Mouse (Mus musculus): ENCODE measurements around the gene Clcn7. TPM values are rescaled to one million over a fixed set of nuclear protein-coding genes. Genes with fewer than 3 reads are reported as not detected.
A peak's percentile ranks its signal among the peaks of the same experiment; 100 is the strongest.

The Clcn7 gene
- 27.1 and 27.4 TPM in 2 replicates for polyA plus RNA-seq (2016; fragmentation: Nextera tagmentation; extraction: Ambion mirVana)

DNA sequence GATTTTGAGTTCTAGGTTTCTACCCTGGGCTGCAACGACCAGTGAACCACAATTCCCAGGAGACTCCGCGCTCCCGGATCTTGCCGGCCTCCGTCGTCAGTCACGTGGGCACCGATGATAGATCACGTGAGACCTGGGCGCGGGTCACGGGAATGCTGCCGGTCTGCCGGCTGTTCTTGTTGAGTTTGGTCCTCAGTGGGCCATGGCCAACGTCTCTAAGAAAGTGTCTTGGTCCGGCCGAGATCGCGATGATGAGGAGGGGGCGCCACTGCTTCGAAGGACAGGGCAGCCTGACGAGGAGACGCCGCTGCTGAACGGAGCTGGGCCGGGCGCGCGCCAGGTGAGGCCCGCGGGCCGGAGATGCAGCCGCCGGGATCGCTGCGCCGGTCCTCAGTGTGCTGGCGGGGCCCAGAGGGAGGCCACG, at the start of gene Clcn7:
Gene Clcn7, plus strand, starts transcription at position 117 of the 424 bp plus-strand sequence.
- Histone ChIP-seq H3K9ac (peak within 1 kb of the TSS; percentile 75), H3K4me1 (peaks cover 10% of the 10 kb centered on the region), H3K36me3 (0 out of 2 replicates have a peak, but pooled peaks cover 8% of the 10 kb centered on the region), H3K4me3 (peak within 1 kb of the TSS; percentile 77), H3K27me3 (no peaks in the 10 kb centered on the region), H3K27ac (peak within 1 kb of the TSS; percentile 26; the same call in 1 of the 2 replicates), H3K9me3 (no peaks in the 10 kb centered on the region), H3K4me2 (replicated peaks) (peak within 1 kb of the TSS; percentile 72)
- under 1% methylated on average over 40 of the region's 40 CpGs for WGBS
- peak; percentile 90 for ATAC-seq (ENCODE audit: insufficient number of reproducible peaks, insufficient read depth, low FRiP score, low TSS enrichment)

DNA sequence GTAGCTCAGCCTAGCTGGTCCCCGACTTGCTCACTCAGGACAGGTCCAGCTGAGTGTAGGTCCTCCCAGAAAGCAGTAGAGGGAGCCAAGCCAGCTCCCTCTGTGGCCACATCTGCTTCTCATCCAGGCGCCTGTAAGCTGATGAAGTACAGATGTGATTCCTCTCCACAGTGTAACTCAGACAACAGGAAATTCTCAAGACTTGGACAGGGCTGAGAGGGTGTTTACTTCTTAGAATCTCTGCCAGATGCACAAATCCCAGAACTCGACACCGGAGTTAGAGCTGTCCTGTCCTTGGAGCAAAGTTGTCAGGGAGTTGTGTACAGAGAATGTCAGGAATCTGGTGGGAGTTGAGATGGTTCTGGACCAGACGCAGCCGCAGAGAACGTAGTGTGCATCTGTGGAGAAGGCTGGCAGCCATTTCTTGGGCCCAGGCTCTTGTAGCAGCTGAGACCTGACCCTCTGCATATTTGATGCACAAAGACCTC, 49.7 kb upstream of the Clcn7 start, which contains the start of gene Tmem204:
Gene Tmem204, minus strand, starts transcription at position 148 of the 488 bp plus-strand sequence.
- Histone ChIP-seq H3K4me1 (peaks cover 48% of the 10 kb centered on the region), H3K27ac (peak within 1 kb of the TSS; percentile 97), H3K9ac (no peak within 1 kb of the TSS; the same call in 1 of the 2 replicates), H3K4me2 (replicated peaks) (peak within 1 kb of the TSS; percentile 5; the same call in 1 of the 2 replicates), H3K4me3 (no peak within 1 kb of the TSS), H3K27me3 (no peaks in the 10 kb centered on the region), H3K36me3 (peaks cover 12% of the 10 kb centered on the region; the same call in 1 of the 2 replicates), H3K9me3 (no peaks in the 10 kb centered on the region)
- ATAC-seq (ENCODE audit: insufficient number of reproducible peaks, insufficient read depth, low FRiP score, low TSS enrichment): peak; percentile 92
- 11% methylated on average over 7 of the region's 7 CpGs for WGBS

DNA sequence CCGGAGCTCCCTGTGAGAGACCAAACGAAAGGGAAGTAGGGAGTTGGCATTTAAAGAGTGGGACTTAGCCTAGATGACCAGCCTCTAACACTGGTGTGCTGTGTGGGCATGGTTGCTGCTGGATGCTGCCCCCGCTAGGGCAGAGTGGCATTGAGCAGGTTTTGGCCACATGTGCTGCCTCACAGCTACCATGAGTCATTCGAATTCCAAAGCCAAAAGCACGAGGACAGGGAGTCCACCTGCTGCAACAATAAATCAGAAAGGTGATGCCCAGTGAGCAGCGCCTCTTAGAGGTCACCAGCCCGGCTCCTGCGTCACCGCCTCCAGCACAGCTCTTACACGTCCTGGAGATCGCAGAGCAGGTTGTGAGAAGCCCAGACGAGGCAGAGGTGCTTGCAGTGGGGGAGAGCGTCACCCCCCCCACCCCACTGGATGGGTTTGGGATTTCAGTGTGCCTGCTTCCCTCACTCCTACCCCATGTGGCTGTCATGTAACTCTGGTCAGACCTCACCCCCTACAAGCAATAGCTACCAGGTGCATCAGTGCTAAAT, 48.3 kb upstream of the Clcn7 start:
- Histone ChIP-seq H3K9me3 (no peaks in the 10 kb centered on the region), H3K27me3 (no peaks in the 10 kb centered on the region), H3K4me2 (replicated peaks) (no peak overlapping the region), H3K4me1 (peaks cover 48% of the 10 kb centered on the region), H3K36me3 (peaks cover 27% of the 10 kb centered on the region), H3K4me3 (no peak overlapping the region), H3K27ac (peak overlapping the region; percentile 97), H3K9ac (no peak overlapping the region)
- 71% methylated on average over 13 of the region's 13 CpGs for WGBS
- no peak for ATAC-seq (ENCODE audit: insufficient number of reproducible peaks, insufficient read depth, low FRiP score, low TSS enrichment)

- ATAC-seq (ENCODE audit: insufficient number of reproducible peaks, insufficient read depth, low FRiP score, low TSS enrichment): no peak
- H3K27me3 ChIP-seq: no peaks in the 10 kb centered on the region
- no peak overlapping the region for H3K4me2 ChIP-seq (replicated peaks)
- peaks cover 38% of the 10 kb centered on the region for H3K4me1 ChIP-seq
- no peak overlapping the region for H3K4me3 ChIP-seq
- no peak overlapping the region for H3K9ac ChIP-seq
- no peak overlapping the region for H3K27ac ChIP-seq
- H3K9me3 ChIP-seq: no peaks in the 10 kb centered on the region
- WGBS: 91% methylated on average over 7 of the region's 7 CpGs
- peaks cover 40% of the 10 kb centered on the region for H3K36me3 ChIP-seq
Observed at GRCm38 (mm10) chr17:25086724-25087123, 46.5 kb upstream of the Clcn7 start.

GRCm38 (mm10) chr17:25089158-25089557, 44.0 kb upstream of the Clcn7 start:
- Histone ChIP-seq H3K4me1 (peaks cover 15% of the 10 kb centered on the region), H3K9me3 (no peaks in the 10 kb centered on the region), H3K4me3 (no peak overlapping the region), H3K9ac (no peak overlapping the region), H3K27ac (no peak overlapping the region), H3K27me3 (no peaks in the 10 kb centered on the region), H3K36me3 (peaks cover 57% of the 10 kb centered on the region), H3K4me2 (replicated peaks) (no peak overlapping the region)
- 95% methylated on average over 10 of the region's 10 CpGs for WGBS
- ATAC-seq (ENCODE audit: insufficient number of reproducible peaks, insufficient read depth, low FRiP score, low TSS enrichment): no peak

GRCm38 (mm10) chr17:25090450-25090849, 42.7 kb upstream of the Clcn7 start:
- no peak for ATAC-seq (ENCODE audit: insufficient number of reproducible peaks, insufficient read depth, low FRiP score, low TSS enrichment)
- no peak overlapping the region for H3K4me2 ChIP-seq (replicated peaks)
- no peak overlapping the region for H3K27ac ChIP-seq
- no peaks in the 10 kb centered on the region for H3K9me3 ChIP-seq
- 0 out of 2 replicates have a peak, but pooled peaks cover 3% of the 10 kb centered on the region for H3K4me1 ChIP-seq
- H3K9ac ChIP-seq: no peak overlapping the region
- WGBS: 88% methylated on average over 10 of the region's 10 CpGs
- H3K4me3 ChIP-seq: no peak overlapping the region
- H3K36me3 ChIP-seq: peaks cover 59% of the 10 kb centered on the region
- H3K27me3 ChIP-seq: no peaks in the 10 kb centered on the region

DNA sequence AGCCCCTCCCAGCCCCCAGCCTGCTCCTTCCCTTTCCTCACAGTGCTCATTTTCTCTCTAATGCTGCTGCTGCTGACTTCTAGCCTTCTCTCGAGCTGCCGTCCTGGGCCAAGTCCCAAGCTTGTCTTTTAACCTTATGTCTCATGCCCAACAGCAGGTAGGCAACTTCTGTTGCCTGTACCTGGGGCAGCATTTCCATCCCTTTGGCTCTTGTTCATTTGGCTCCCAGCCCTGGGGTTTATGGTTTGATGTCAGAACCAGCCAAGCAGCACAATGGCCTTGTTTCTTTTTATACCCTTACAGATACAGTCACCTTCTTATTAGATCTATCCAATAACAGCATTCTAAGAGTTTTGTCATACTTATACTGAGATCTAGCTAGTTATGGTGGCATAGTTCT, 37.0 kb upstream of the Clcn7 start:
- no peak for ATAC-seq (ENCODE audit: insufficient number of reproducible peaks, insufficient read depth, low FRiP score, low TSS enrichment)
- Histone ChIP-seq H3K27ac (no peak overlapping the region), H3K27me3 (no peaks in the 10 kb centered on the region), H3K4me1 (no peaks in the 10 kb centered on the region), H3K4me3 (no peak overlapping the region), H3K36me3 (peaks cover 51% of the 10 kb centered on the region), H3K4me2 (replicated peaks) (no peak overlapping the region), H3K9me3 (no peaks in the 10 kb centered on the region), H3K9ac (no peak overlapping the region)
- WGBS: 86% methylated on average over 2 of the region's 2 CpGs

- Histone ChIP-seq H3K9me3 (no peaks in the 10 kb centered on the region), H3K27me3 (no peaks in the 10 kb centered on the region)
- WGBS: 88% methylated on average over 6 of the region's 6 CpGs
Observed at GRCm38 (mm10) chr17:25100052-25100451, 33.1 kb upstream of the Clcn7 start.

GRCm38 (mm10) chr17:25101338-25101737, 31.9 kb upstream of the Clcn7 start:
- ATAC-seq (ENCODE audit: insufficient number of reproducible peaks, insufficient read depth, low FRiP score, low TSS enrichment): no peak
- Histone ChIP-seq H3K36me3 (peaks cover 78% of the 10 kb centered on the region), H3K9me3 (no peaks in the 10 kb centered on the region), H3K4me1 (no peaks in the 10 kb centered on the region), H3K4me2 (replicated peaks) (no peak overlapping the region), H3K27ac (no peak overlapping the region), H3K4me3 (no peak overlapping the region), H3K9ac (no peak overlapping the region), H3K27me3 (no peaks in the 10 kb centered on the region)
- WGBS: 96% methylated on average over 11 of the region's 11 CpGs

More at GRCm38 (mm10) chr17:25100052-25100451, 33.1 kb upstream of the Clcn7 start:
- no peak overlapping the region for H3K4me2 ChIP-seq (replicated peaks)
- H3K4me1 ChIP-seq: no peaks in the 10 kb centered on the region
- ATAC-seq (ENCODE audit: insufficient number of reproducible peaks, insufficient read depth, low FRiP score, low TSS enrichment): no peak
- peaks cover 65% of the 10 kb centered on the region for H3K36me3 ChIP-seq
- no peak overlapping the region for H3K27ac ChIP-seq
- no peak overlapping the region for H3K4me3 ChIP-seq
- H3K9ac ChIP-seq: no peak overlapping the region

DNA sequence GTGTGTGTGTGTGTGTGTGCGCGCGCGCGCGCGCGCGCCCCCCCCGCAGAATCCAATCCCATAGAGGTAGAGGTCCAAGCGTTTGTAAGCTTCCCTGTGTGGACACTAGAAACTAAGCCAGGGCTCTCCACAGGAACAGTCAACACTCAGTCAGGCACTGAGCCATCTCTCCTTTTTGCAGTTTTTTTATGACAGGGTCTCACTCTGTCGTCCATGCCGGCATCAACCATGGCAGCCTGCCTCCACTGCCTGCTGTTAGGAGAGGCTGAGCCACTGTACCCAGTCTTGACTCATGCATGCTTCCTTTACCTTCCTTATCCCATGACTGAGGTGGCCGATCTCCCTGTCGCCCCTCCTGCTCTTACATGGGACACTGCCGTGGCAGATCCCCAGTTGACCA, 25.4 kb upstream of the Clcn7 start:
- Histone ChIP-seq H3K27me3 (no peaks in the 10 kb centered on the region), H3K36me3 (peaks cover 82% of the 10 kb centered on the region), H3K9ac (no peak overlapping the region), H3K9me3 (no peaks in the 10 kb centered on the region), H3K27ac (no peak overlapping the region), H3K4me3 (no peak overlapping the region), H3K4me1 (no peaks in the 10 kb centered on the region), H3K4me2 (replicated peaks) (no peak overlapping the region)
- WGBS: 96% methylated on average over 6 of the region's 16 CpGs
- no peak for ATAC-seq (ENCODE audit: insufficient number of reproducible peaks, insufficient read depth, low FRiP score, low TSS enrichment)

DNA sequence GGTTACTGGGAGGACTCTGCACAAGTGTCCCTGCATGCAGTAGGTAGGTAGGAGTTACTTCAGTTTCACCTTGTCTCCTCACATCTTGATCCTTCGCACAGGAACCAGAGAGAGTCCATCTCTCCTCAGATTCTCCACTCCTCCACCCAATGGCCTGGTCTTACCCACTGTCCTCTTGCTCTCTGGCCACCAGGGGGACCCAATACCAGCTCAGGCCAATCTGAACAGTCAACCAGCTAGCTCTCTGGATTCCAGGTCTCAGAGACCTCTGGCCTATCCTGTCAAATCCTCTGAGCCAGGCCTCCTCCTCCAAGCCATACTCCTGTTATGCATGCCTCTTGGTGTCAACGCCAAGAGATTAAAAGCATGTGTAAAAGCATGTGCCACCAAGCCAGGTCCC, 23.6 kb upstream of the Clcn7 start:
- Histone ChIP-seq H3K4me3 (no peak overlapping the region), H3K36me3 (peaks cover 75% of the 10 kb centered on the region), H3K4me1 (peaks cover 1% of the 10 kb centered on the region), H3K9ac (no peak overlapping the region), H3K4me2 (replicated peaks) (no peak overlapping the region), H3K27me3 (no peaks in the 10 kb centered on the region), H3K9me3 (no peaks in the 10 kb centered on the region), H3K27ac (no peak overlapping the region)
- no peak for ATAC-seq (ENCODE audit: insufficient number of reproducible peaks, insufficient read depth, low FRiP score, low TSS enrichment)
- WGBS: 83% methylated on average over 2 of the region's 2 CpGs

- no peak overlapping the region for H3K9ac ChIP-seq
- 95% methylated on average over 6 of the region's 6 CpGs for WGBS
- H3K4me3 ChIP-seq: no peak overlapping the region
- H3K36me3 ChIP-seq: peaks cover 65% of the 10 kb centered on the region
- ATAC-seq (ENCODE audit: insufficient number of reproducible peaks, insufficient read depth, low FRiP score, low TSS enrichment): no peak
- no peak overlapping the region for H3K27ac ChIP-seq
- H3K9me3 ChIP-seq: no peaks in the 10 kb centered on the region
- no peaks in the 10 kb centered on the region for H3K27me3 ChIP-seq
- peaks cover 7% of the 10 kb centered on the region for H3K4me1 ChIP-seq
- no peak overlapping the region for H3K4me2 ChIP-seq (replicated peaks)
Observed at GRCm38 (mm10) chr17:25110590-25110989, 22.6 kb upstream of the Clcn7 start.
